Mouse (Mus musculus): ENCODE results near the gene Impg2.
A peak's percentile ranks its signal among the peaks of the same experiment; 100 is the strongest.

GRCm38 (mm10) chr16:56175867-56176581, 28.1 kb upstream of the Impg2 start:
- peak; percentile 13; the same call in 1 of the 2 replicates for TF ChIP-seq CTCF (IDR thresholded peaks at IDR 0.05; ENCODE audit: borderline replicate concordance, insufficient read depth, low read length)
- TF ChIP-seq POLR2A (IDR thresholded peaks at IDR 0.05; ENCODE audit: low read depth, low read length) = no peak
